Mouse (Mus musculus): ENCODE results near the gene Ptger1. TPM values are rescaled to one million over a fixed set of nuclear protein-coding genes. Genes with fewer than 3 reads are reported as not detected.

Ptger1 gene
- polyA plus RNA-seq, 1 experiment, result 0.78 TPM

- H3K27me3 ChIP-seq (ENCODE audit: control insufficient read depth, insufficient read depth, insufficient read length), result no peaks in the 10 kb centered on the region
- H3K4me2 ChIP-seq (ENCODE audit: low read depth), result no peak overlapping the region
- no peaks in the 10 kb centered on the region for H3K36me3 ChIP-seq (ENCODE audit: control insufficient read depth, insufficient read depth)
- no peak for TF ChIP-seq E2F4 (IDR thresholded peaks at IDR 0.05; ENCODE audit: insufficient read depth)
- TF ChIP-seq MAX (IDR thresholded peaks at IDR 0.05; ENCODE audit: low read depth), result no peak
- no peak for TF ChIP-seq CEBPB (IDR thresholded peaks at IDR 0.05; ENCODE audit: insufficient read depth, poor library complexity, severe bottlenecking)
- H3K79me2 ChIP-seq (ENCODE audit: control insufficient read depth, insufficient read depth), result no peaks in the 10 kb centered on the region
- H3K4me3 ChIP-seq, result no peak overlapping the region
- H3ac ChIP-seq (ENCODE audit: control insufficient read depth, insufficient read length), result no peak overlapping the region
Observed at GRCm38 (mm10) chr8:83660545-83660944, 5.9 kb upstream of the Ptger1 start.

- H3K79me2 ChIP-seq (ENCODE audit: control insufficient read depth, insufficient read depth), result no peaks in the 10 kb centered on the region
- no peaks in the 10 kb centered on the region for H3K36me3 ChIP-seq (ENCODE audit: control insufficient read depth, insufficient read depth)
- H3K4me3 ChIP-seq, result no peak overlapping the region
- no peak overlapping the region for H3K4me2 ChIP-seq (ENCODE audit: low read depth)
- no peak for TF ChIP-seq REST (IDR thresholded peaks at IDR 0.05; ENCODE audit: insufficient read depth, insufficient read length)
- no peak for TF ChIP-seq MYOG (IDR thresholded peaks at IDR 0.05; ENCODE audit: control insufficient read depth in 1 of 3, insufficient read depth in 1 of 3, insufficient read length in 2 of 3, low read depth in 2 of 3)
- TF ChIP-seq E2F4 (IDR thresholded peaks at IDR 0.05; ENCODE audit: insufficient read depth), result no peak
- no peak for TF ChIP-seq POLR2A (IDR thresholded peaks at IDR 0.05; ENCODE audit: insufficient read length, low read depth)
- TF ChIP-seq TCF3 (IDR thresholded peaks at IDR 0.05; ENCODE audit: insufficient read length, low read depth), result no peak
- TF ChIP-seq SRF (IDR thresholded peaks at IDR 0.05; ENCODE audit: control insufficient read depth, insufficient read length, low read depth), result no peak
- no peak for TF ChIP-seq USF1 (IDR thresholded peaks at IDR 0.05; ENCODE audit: low read depth)
- TF ChIP-seq MAX (IDR thresholded peaks at IDR 0.05; ENCODE audit: low read depth), result no peak
- no peaks in the 10 kb centered on the region for H3K27me3 ChIP-seq (ENCODE audit: control insufficient read depth, insufficient read depth, insufficient read length)
- H3ac ChIP-seq (ENCODE audit: control insufficient read depth, insufficient read length), result no peak overlapping the region
Observed at GRCm38 (mm10) chr8:83660995-83661680, 5.3 kb upstream of the Ptger1 start.

- H3K27me3 ChIP-seq (ENCODE audit: control insufficient read depth, insufficient read depth, insufficient read length), result no peaks in the 10 kb centered on the region
- no peaks in the 10 kb centered on the region for H3K79me2 ChIP-seq (ENCODE audit: control insufficient read depth, insufficient read depth)
- no peak overlapping the region for H3K4me3 ChIP-seq
- H3ac ChIP-seq (ENCODE audit: control insufficient read depth, insufficient read length), result no peak overlapping the region
- no peak overlapping the region for H3K4me2 ChIP-seq (ENCODE audit: low read depth)
- no peaks in the 10 kb centered on the region for H3K36me3 ChIP-seq (ENCODE audit: control insufficient read depth, insufficient read depth)
- no peak for TF ChIP-seq TCF3 (IDR thresholded peaks at IDR 0.05; ENCODE audit: insufficient read length, low read depth)
- no peak for TF ChIP-seq POLR2AphosphoS2 (IDR thresholded peaks at IDR 0.05; ENCODE audit: insufficient read length, low read depth)
Observed at GRCm38 (mm10) chr8:83662421-83662826, 4.1 kb upstream of the Ptger1 start.

GRCm38 (mm10) chr8:83664096-83664495, 2.4 kb upstream of the Ptger1 start:
- Histone ChIP-seq H3K27me3 (ENCODE audit: control insufficient read depth, insufficient read depth, insufficient read length) (no peaks in the 10 kb centered on the region), H3K36me3 (ENCODE audit: control insufficient read depth, insufficient read depth) (no peaks in the 10 kb centered on the region), H3K79me2 (ENCODE audit: control insufficient read depth, insufficient read depth) (no peaks in the 10 kb centered on the region), H3K4me2 (ENCODE audit: low read depth) (no peak overlapping the region), H3K4me3 (no peak overlapping the region), H3ac (ENCODE audit: control insufficient read depth, insufficient read length) (no peak overlapping the region)
- peak; percentile 36 for TF ChIP-seq POLR2AphosphoS2 (IDR thresholded peaks at IDR 0.05; ENCODE audit: insufficient read length, low read depth)
- TF ChIP-seq POLR2A (IDR thresholded peaks at IDR 0.05; ENCODE audit: insufficient read length, low read depth), result no peak
- TF ChIP-seq CEBPB (IDR thresholded peaks at IDR 0.05; ENCODE audit: insufficient read depth, poor library complexity, severe bottlenecking), result no peak

GRCm38 (mm10) chr8:83664931-83665625, 1.4 kb upstream of the Ptger1 start:
- no peak for TF ChIP-seq TCF12 (IDR thresholded peaks at IDR 0.05; ENCODE audit: insufficient read depth, poor library complexity, severe bottlenecking)
- TF ChIP-seq USF1 (IDR thresholded peaks at IDR 0.05; ENCODE audit: low read depth), result no peak
- no peak for TF ChIP-seq SRF (IDR thresholded peaks at IDR 0.05; ENCODE audit: control insufficient read depth, insufficient read length, low read depth)
- no peak for TF ChIP-seq MYOD1 (IDR thresholded peaks at IDR 0.05; ENCODE audit: control insufficient read depth in 1 of 3, insufficient read length in 2 of 3, low read depth in 2 of 3)
- TF ChIP-seq CEBPB (IDR thresholded peaks at IDR 0.05; ENCODE audit: insufficient read depth, poor library complexity, severe bottlenecking), result no peak
- TF ChIP-seq E2F4 (IDR thresholded peaks at IDR 0.05; ENCODE audit: insufficient read depth), result no peak
- no peak for TF ChIP-seq MYOG (IDR thresholded peaks at IDR 0.05; ENCODE audit: control insufficient read depth in 1 of 3, insufficient read depth in 1 of 3, insufficient read length in 2 of 3, low read depth in 2 of 3)
- TF ChIP-seq MAX (IDR thresholded peaks at IDR 0.05; ENCODE audit: low read depth), result no peak
- TF ChIP-seq TCF3 (IDR thresholded peaks at IDR 0.05; ENCODE audit: insufficient read length, low read depth), result no peak
- no peak for TF ChIP-seq POLR2AphosphoS2 (IDR thresholded peaks at IDR 0.05; ENCODE audit: insufficient read length, low read depth)
- TF ChIP-seq REST (IDR thresholded peaks at IDR 0.05; ENCODE audit: insufficient read depth, insufficient read length), result no peak
- no peak for TF ChIP-seq POLR2A (IDR thresholded peaks at IDR 0.05; ENCODE audit: insufficient read length, low read depth)
- no peaks in the 10 kb centered on the region for H3K27me3 ChIP-seq (ENCODE audit: control insufficient read depth, insufficient read depth, insufficient read length)
- peaks cover 4% of the 10 kb centered on the region for H3K36me3 ChIP-seq (ENCODE audit: control insufficient read depth, insufficient read depth)

More at GRCm38 (mm10) chr8:83664931-83665625, 1.4 kb upstream of the Ptger1 start:
- Histone ChIP-seq H3K79me2 (ENCODE audit: control insufficient read depth, insufficient read depth) (no peaks in the 10 kb centered on the region), H3K4me3 (no peak overlapping the region), H3ac (ENCODE audit: control insufficient read depth, insufficient read length) (no peak overlapping the region), H3K4me2 (ENCODE audit: low read depth) (no peak overlapping the region)

Data from myocyte (in vitro differentiated cells).